Mouse (Mus musculus): ENCODE measurements at regions not wholly inside any gene's neighbourhood (a gene's known extent, or its start where the extent isn't known, plus 50 kb on each side); places are given as distances from the start of the nearest gene placed in this dataset.

DNA sequence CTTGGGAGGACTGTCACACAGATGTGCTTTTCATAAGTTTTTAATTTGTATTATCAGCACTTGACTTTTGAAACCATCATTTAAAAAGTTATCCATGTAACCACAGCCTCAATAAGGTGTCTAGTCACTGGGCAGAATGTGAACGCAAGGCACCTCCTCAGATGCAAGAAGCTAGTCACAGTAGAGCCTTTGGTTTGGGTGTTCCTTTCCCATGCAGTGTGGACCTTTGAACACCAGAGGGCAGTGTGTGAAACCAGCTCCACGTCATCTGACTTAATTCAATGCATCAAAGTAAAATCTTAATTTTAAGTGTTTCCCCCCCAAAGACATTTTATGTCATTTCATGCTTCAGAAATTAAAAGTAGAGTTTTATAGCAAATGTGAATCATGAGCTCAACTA, 166.2 kb upstream of the Nabp1 start:
- peak; percentile 8 for DNase-seq (ENCODE audit: low spot score)

DNA sequence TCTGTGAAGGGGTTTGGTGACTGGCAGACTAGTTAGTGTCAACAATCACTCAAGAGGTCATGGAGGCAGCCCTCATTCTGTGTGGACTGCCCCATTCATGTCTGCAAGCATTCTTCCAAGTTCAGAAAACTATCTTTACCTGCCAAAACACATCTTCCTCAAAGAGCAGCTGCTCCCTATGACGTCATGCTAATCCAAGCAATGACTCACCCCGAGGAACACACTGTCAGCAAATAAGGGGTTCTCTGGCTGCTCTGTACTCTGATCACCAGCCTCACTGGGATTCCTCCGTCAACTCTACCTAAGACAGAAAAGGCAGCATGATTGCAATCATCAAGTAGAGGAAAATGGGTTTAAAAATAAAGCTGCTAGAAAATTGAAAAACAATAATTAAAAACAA, 165.4 kb upstream of the Nabp1 start:
- DNase-seq (ENCODE audit: low spot score): no peak

DNA sequence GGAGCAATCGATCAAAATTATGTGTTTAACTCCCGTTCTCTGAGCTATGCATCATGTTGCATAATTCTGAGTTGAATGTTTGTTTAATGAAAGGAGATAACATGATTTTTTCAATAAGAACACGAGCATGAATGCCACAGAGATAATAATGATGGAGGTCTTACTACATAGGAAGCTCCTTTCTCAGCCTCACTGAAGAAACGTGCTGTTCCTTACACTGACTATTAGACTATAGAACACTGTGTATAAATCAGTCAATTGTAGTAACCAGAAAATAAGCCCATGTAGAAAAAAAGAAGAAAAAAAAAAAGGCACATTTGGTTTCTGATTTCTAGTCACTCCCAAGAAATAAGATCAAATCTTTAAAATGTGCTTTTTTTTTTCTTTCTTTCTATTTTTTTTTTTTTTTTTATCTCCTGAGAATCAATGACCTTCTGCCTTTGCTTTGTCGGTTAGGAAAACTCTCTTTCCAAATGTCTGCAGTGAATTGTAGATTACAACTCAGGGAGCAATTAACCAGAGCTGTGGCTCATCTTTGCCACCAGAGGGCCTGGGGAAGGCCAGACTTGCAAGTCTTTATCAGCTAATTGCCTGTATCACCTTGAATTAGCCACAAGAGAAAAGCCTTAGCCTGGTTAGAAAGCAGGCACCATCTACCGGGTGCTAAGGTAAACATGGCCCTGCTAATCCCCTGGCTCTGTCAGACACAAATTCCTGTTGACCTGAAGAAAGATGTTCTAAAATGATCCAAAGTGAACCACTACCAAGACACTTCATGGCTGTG, 160.5 kb upstream of the Nabp1 start:
- DNase-seq (ENCODE audit: low spot score): no peak

DNA sequence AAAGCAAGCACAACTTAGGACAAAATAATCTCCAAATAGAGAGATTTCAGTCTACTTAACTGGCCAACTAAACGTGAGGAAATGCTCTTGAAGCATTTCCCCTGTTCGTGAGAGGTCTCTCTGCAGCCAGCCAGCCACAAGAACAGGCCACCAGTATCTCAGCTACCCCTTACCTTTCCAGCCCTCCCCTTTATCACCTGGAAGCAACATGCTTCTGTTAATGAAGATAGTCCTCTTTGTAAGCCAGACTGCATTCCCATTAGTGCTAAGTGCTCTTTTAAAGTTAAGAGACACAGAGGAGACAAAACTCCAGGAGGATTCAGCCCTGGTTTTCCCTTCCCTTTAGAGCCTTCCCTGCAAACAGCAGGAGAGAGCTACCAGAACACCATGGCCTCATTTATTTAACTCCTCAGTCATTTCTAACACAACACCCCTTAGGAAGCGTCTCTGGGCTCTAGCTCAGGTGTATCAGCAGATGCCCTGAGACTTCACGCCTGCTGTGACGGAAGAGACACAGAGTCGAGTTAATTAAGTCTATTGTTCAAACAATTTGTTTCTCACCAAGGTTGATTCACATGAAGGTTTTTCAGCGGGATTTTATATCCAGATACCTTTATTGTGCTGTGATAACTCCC, 157.8 kb upstream of the Nabp1 start:
- no peak for DNase-seq (ENCODE audit: low spot score)

DNA sequence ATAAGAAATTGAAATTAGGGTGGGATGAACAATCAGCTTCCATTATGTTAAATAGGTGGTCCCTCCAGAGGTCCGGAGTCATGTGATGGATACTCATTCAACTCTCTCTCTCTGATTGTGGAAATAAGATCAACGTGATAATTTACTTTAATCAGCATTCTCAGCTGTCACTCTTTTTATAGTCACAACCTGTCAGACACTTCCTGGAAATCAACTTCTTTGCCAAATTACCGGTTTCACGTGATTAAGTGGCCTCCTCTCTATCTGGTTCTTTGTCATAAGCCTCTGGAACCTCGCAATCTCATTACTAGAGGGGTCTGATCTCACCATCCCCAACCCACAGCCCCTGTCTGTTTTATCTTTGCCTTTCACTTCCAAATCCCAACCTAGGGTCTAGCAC, 155.6 kb upstream of the Nabp1 start:
- DNase-seq (ENCODE audit: low spot score): no peak

DNA sequence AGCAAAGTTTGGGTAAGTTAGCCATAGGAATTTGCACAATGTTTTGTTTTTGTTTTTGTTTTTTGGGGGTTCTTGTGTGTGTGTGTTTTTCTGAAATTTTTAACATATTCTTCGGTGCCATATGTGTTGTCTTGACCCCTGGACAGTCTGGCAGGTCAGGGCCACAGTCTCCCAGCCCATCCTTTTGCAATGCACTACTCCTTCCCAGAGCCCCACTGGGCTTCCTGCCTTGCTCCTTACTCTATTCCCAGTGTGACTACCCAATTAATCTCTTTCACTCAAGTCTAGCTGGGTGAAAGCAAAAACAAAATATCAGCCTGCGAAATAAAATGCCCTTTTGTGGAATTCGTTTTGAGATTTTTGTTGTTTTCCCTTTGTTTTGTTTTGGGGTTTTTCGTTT, 154.6 kb upstream of the Nabp1 start:
- no peak for DNase-seq (ENCODE audit: low spot score)

DNA sequence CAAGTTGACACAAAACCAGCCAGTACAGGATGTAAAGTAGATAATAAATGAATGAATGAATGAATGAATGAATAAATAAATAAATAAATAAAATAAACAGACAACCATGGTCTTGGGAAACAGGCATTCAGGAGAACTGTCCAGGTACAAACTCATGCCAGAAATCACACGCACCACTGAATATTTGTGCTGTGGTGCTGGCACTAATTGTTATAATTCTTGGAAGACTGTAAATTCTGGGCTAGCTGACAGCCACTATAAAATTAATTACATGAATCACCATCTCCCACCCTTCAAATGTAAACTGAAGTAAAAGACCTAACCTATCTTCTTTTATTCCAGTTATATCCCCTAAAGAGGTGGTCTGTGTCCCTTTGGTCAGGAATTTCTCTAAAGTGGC, 151.6 kb upstream of the Nabp1 start:
- DNase-seq (ENCODE audit: low spot score): no peak

DNA sequence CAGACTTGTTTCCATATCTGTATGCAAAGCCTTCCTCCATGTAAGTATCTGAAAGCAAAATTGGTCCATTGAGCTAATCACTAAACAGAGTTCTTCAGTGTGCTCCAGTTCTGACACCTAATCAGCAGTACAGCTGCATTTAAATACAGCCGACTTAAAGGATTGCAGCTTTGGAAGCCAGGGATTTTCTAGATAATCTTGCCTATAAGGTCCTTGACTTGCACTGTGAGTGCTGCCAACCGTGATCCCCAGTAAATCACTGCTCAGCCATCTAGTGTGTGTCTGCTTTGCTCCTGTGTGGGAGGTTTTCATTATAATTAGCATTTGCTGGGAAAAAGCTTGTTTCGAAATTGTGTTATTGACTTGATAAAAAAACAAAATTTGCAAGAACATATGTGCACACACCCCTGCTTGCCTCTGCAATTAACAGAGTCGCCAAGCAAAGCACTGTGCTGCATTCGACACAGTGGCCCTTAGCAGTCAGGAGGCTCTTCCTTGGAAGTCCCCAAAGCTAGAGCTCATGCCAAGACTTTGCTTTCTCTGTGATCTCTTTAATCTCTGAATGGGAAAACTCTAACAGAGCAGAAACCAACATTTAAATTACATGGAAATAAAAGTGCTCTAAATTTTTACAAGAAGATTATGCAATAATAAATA, 150.0 kb upstream of the Nabp1 start:
- DNase-seq (ENCODE audit: low spot score): no peak

DNA sequence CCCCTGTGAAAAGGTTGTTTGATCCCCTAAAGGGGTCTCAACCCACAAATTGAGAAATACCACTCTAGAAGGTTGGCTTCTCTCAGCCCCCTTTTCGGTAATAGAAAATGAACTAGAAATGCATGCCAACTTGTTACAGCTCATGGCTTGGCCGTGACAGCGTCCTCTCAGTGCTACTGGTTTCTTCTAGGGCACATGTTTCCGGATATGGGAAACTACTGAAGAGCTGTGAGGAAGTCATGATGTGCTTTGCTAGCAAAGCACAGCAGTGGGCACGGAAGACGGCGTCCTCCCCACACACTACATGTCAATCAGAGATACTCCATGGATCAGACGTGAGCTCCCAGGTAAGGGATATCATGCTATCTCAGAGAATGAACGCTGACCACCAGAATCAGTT, 148.1 kb upstream of the Nabp1 start:
- no peak for DNase-seq (ENCODE audit: low spot score)

DNA sequence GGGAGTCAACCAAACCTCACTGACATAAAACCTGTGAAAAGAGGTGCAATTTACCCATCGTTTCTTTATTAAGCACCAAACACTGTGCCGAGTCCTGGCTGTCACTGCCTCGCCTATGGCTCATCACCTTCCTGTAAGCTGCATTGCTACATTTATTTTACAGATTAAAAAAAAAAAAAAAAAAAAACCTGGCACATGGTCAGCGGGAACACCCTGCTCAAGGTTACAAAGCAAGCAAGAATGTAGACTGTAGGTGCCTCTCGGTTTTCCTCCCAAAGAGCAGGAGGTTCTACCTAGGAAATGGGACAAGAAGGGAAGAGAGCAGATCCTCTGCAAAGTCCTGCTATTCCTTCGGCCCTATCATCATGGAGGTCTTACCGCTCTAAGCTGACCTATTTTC, 146.9 kb upstream of the Nabp1 start:
- no peak for DNase-seq (ENCODE audit: low spot score)

DNA sequence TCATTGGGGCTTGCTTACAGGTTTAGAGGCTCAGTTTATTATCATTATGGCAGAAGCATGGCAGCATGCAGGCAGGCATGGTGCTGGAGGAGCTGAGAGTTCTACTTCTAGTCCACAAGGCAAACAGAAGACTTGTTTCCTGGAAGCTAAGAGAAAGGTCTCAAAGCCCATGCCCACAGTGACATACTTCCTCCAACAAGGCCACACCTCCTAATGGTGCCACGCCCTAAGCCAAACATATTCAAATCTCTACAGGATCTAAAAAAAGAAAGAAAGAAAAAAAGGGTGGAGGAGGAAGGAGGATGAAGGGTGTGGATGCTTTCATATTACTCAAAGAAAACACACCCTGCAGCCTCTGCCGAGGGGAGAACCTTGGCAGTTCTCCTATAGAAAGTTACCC, 146.3 kb upstream of the Nabp1 start:
- no peak for DNase-seq (ENCODE audit: low spot score)

DNA sequence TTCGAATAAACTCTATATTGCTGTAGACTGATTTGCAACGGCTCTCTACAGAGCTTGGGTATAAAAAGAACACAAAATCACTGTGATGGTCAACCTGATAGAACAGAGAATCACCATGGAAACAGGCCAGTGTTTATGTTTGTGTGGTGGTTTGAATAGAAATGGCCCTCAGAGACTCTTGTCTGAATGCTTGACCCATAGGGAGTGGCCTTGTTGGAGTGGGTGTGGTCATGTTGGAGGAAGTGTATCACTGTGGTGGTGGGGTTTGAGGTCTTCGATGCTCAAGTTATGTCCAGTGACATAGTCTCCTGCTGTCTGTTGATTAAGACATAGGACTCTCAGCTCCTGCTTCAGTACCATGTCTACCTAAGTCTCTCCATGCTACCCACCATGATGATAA, 144.8 kb upstream of the Nabp1 start:
- no peak for DNase-seq (ENCODE audit: low spot score)

DNA sequence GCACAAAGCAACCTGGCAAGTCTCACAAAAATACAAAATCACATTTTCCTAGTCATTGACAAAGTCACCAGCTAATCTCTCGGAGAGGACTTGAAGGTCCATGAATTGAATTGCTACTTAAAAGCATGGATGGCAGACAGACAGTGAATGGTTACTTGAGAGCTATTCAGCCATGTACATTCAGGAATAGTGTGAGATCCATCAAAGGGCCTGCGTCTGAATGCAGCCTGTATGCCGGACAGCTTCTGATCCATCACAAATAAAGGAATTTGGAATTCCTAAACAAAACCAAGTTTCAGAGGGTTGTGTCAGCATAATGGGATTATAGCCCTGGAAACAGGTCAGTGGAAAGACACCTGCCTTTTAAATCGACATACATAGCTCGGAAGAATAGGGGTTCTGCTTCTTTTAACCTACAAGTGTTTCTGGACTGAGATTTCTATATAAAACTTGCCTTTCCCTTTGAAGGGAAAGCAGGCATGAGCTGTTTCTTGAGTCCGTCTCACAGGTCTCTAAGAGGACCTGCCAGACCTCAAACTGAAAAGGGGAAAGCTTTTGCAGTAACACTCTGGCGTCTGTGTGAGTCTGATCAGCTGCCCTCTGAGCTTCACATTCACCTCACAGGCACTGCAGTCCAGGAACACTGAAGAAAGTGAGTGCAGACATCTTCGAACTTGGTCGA, 144.1 kb upstream of the Nabp1 start:
- no peak for DNase-seq (ENCODE audit: low spot score)

DNA sequence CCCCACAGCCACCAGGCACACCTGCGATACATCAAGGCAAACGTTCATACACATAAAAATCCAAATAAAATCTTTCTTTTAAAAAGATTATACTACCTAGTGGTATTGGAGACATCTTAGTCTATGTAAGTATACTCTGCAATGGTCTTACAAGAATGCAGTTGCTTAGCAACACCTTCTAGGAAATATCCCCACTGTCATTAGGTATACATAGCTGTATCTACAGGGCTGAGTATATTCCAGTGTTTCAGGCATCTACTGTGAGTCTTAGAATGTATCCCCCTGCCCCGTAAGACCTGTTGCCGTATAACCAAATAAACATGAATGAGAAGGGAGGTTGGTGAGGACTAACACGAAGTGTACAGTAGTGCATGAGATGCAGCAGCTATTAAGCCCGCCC, 142.8 kb upstream of the Nabp1 start:
- no peak for DNase-seq (ENCODE audit: low spot score)

DNA sequence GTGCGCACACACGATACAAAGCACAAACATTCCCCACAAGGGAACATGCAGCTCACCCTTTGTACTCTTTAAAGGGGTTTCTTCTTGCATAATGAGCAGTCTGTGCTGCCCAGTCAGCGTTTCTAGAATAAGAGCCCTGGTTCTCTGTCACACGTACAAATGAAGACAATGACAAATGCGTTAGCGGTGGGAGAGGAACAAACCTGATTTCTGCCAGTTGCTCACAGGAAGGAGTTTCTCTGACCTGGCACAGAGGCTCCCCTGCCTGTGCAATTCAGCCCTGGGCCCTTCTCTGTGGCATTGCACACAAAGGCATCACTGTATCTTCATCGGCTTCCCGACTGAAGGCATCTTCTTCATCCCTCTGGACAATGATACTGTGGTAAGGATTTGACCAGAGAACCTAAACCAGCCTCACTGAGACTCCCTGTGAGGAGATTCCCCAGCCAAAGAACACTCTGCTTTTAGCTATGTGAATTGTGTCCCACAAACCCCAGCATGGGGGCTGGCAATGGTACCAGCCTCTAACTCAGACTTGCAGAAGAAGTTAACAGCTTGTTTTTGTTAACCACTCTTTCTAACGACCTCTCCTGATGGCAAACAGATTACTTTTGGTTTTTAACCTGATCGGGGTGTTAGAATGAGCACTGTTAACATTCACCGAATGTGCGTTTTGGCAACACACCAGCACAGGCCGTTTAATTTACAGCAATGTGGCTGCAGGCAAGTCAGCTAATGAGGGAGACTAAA, 139.5 kb upstream of the Nabp1 start:
- DNase-seq (ENCODE audit: low spot score): no peak

DNA sequence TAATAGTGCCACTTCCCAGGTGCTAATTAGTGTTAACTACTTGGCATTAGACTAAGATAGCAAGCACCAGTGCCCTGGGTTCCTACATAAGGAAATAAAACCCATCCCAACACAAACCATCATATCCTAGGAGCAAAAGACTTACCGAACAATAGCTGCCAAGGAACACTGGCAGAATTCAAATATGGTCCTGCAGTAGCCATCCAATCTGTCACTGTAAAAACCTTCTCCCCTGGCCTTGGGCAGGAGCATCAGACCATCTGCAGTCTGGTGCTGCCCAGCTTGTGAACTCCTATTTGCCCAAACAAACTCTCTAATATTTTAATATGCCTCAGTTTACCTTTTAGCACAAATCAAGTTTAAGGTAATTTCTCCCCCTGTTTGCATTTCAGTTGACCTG, 137.9 kb upstream of the Nabp1 start:
- no peak for DNase-seq (ENCODE audit: low spot score)

DNA sequence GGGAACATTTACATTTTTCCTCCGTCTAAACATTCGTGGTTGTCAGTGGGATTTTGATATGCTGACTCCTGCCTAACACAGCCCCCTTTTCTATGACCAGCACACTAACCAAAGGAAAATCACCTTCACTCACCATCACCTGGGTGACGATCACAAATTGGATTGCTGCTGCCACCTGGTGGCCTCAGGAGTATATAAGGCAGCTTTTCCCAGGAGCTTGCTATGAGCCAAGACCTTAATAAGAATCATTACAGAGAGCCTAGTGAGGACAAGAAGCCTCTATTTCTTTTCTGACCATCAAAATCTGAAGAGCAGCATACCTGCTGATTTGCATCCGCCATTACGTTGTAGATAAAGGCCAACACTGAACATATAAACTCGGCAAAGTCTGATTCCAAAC, 137.3 kb upstream of the Nabp1 start:
- peak; percentile 5 for DNase-seq (ENCODE audit: low spot score)

DNA sequence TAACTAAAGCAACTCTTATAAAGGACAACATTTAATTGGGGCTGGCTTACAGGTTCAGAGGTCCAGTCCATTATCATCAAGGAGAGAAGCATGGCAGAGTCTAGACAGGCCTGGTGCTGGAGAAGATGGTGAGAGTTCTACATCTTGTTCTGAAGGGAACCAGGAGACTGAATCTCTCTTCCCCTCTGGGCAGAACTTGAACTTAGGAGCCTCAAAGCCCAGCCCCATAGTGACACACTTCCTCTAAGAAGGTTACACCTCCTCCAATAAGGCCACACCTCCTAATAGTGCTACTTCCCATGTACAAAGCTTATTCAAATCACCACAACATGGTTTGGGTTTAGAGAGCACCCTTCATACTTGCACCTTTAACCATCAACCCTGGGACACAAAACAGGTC, 136.5 kb upstream of the Nabp1 start:
- no peak for DNase-seq (ENCODE audit: low spot score)

DNA sequence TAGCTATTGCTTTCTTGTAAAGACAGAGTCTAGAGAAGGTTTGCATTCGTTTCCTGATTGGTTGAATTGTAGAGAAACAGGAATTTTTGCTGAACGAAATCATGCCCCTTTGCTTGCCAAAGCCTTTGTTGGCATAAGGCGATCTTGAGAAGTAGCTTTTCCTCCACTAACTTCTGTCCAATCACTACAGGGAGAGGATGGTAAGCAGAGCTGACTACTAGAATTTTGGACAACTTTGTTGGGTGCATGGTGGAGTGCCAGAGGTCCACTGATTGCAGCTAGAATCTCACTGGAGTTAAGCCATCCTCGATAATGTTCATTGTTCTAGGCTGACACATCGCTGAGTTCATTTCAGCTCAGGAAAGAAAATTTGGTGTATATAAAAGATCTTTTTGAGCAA, 131.1 kb upstream of the Nabp1 start:
- DNase-seq (ENCODE audit: low spot score): no peak

DNA sequence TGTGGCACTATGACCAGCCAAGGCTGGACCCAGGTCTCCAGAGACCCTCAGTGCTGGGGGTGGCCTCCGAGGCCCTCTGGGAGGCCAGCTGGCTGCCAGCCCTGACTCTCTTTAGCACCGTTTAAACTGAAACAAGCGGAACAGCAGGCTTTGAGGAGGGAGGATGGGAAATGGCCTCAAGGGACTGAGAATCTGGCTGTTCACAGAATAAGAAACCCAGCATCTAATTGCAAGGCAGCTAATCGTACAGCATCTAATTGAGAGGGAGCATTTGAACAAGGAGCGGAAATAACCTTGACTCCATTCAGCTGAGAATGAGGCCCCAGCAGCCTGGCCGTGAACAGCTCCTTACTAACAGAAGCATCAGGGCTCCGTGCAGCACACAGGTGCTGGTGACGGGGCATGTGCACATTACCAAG, 129.2 kb upstream of the Nabp1 start:
- no peak for DNase-seq (ENCODE audit: low spot score)

DNA sequence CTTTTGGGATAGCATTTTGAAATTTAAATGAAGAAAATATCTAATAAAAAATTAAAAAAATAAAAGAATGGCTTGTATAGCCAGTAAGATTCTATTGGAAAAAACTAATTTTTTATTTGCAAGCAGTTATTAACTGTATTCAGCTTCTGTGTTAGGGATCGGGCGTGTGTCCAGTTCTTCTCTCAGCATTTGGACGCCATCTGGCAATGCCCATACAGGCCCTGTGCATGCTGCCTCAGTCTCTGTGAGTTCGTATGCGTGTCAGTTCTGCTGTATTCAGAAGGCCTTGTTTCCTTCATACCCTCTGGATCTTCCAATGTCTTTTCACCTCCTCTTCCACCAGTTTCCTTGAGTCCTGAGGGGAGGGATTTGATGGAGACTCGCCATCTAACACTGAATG, 123.8 kb upstream of the Nabp1 start:
- DNase-seq (ENCODE audit: low spot score): no peak

DNA sequence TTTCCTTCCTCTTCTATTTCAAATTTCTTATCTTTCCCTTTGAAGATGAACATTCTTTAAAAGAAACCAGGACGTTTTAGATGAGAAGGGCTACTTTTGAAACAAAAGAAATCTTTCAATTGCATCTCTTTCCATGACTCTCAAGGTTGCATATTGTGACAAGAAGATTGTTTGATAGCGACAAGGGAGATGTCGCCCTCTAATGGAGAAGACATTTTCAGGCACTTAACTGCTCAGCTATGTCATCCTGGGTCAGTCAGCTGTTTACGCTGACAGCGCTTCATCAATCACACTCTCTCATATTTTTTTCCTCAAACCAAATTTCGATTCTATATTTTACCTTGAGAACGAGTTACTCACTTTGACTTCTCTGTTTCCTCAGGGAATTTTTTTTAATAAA, 122.2 kb upstream of the Nabp1 start:
- no peak for DNase-seq (ENCODE audit: low spot score)
